Mouse (Mus musculus): ENCODE measurements at regions not wholly inside any gene's neighbourhood (a gene's known extent, or its start where the extent isn't known, plus 50 kb on each side); places are given as distances from the start of the nearest gene placed in this dataset.

GRCm38 (mm10) chr12:79999868-80000370 lies 112.9 kb downstream of the Zfp36l1 start:
- Histone ChIP-seq H3K27ac (ENCODE audit: insufficient read depth, low read depth, low read length) (no peak overlapping the region), H3K36me3 (ENCODE audit: control insufficient read depth, insufficient read depth, low read length) (no peaks in the 10 kb centered on the region), H3K27me3 (ENCODE audit: control insufficient read depth, insufficient read depth, low read length) (no peaks in the 10 kb centered on the region), H3K4me1 (ENCODE audit: control insufficient read depth, insufficient read depth, insufficient read length, low read length) (peaks cover 8% of the 10 kb centered on the region), H3K4me3 (ENCODE audit: low read depth, low read length) (no peak overlapping the region)
- TF ChIP-seq CTCF (IDR thresholded peaks at IDR 0.05; ENCODE audit: extremely low read depth, insufficient read length, insufficient replicate concordance, low read depth, low read length) = no peak
- TF ChIP-seq POLR2A (IDR thresholded peaks at IDR 0.05; ENCODE audit: low read depth, low read length) = no peak
- 94% methylated on average over 7 of the region's 7 CpGs for WGBS

GRCm38 (mm10) chr12:79998788-79999187 lies 114.0 kb downstream of the Zfp36l1 start:
- H3K27ac ChIP-seq (ENCODE audit: insufficient read depth, low read depth, low read length) = peak overlapping the region; percentile 4; the same call in 1 of the 2 replicates
- H3K36me3 ChIP-seq (ENCODE audit: control insufficient read depth, insufficient read depth, low read length) = no peaks in the 10 kb centered on the region
- TF ChIP-seq POLR2A (IDR thresholded peaks at IDR 0.05; ENCODE audit: low read depth, low read length) (no peak), CTCF (IDR thresholded peaks at IDR 0.05; ENCODE audit: extremely low read depth, insufficient read length, insufficient replicate concordance, low read depth, low read length) (no peak)
- H3K27me3 ChIP-seq (ENCODE audit: control insufficient read depth, insufficient read depth, low read length) = no peaks in the 10 kb centered on the region
- 83% methylated on average over 5 of the region's 5 CpGs for WGBS
- peaks cover 8% of the 10 kb centered on the region for H3K4me1 ChIP-seq (ENCODE audit: control insufficient read depth, insufficient read depth, insufficient read length, low read length)
- no peak overlapping the region for H3K4me3 ChIP-seq (ENCODE audit: low read depth, low read length)

- 65% methylated on average over 2 of the region's 2 CpGs for WGBS
- H3K27me3 ChIP-seq (ENCODE audit: control insufficient read depth, insufficient read depth, low read length) = no peaks in the 10 kb centered on the region
- H3K4me1 ChIP-seq (ENCODE audit: control insufficient read depth, insufficient read depth, insufficient read length, low read length) = peaks cover 8% of the 10 kb centered on the region
- H3K4me3 ChIP-seq (ENCODE audit: low read depth, low read length) = no peak overlapping the region
- no peak for TF ChIP-seq POLR2A (IDR thresholded peaks at IDR 0.05; ENCODE audit: low read depth, low read length)
- TF ChIP-seq CTCF (IDR thresholded peaks at IDR 0.05; ENCODE audit: extremely low read depth, insufficient read length, insufficient replicate concordance, low read depth, low read length) = no peak
- H3K27ac ChIP-seq (ENCODE audit: insufficient read depth, low read depth, low read length) = no peak overlapping the region
- H3K36me3 ChIP-seq (ENCODE audit: control insufficient read depth, insufficient read depth, low read length) = no peaks in the 10 kb centered on the region
Measured at GRCm38 (mm10) chr12:79998339-79998738, 114.5 kb downstream of the Zfp36l1 start.

- H3K27ac ChIP-seq (ENCODE audit: insufficient read depth, low read depth, low read length) = no peak overlapping the region
- WGBS = 84% methylated on average over 4 of the region's 4 CpGs
- no peaks in the 10 kb centered on the region for H3K27me3 ChIP-seq (ENCODE audit: control insufficient read depth, insufficient read depth, low read length)
- TF ChIP-seq POLR2A (IDR thresholded peaks at IDR 0.05; ENCODE audit: low read depth, low read length) (no peak), CTCF (IDR thresholded peaks at IDR 0.05; ENCODE audit: extremely low read depth, insufficient read length, insufficient replicate concordance, low read depth, low read length) (no peak)
- H3K4me1 ChIP-seq (ENCODE audit: control insufficient read depth, insufficient read depth, insufficient read length, low read length) = peaks cover 4% of the 10 kb centered on the region; the same call in 1 of the 2 replicates
- H3K36me3 ChIP-seq (ENCODE audit: control insufficient read depth, insufficient read depth, low read length) = no peaks in the 10 kb centered on the region
- no peak overlapping the region for H3K4me3 ChIP-seq (ENCODE audit: low read depth, low read length)
Measured at GRCm38 (mm10) chr12:79997201-79997600, 115.6 kb downstream of the Zfp36l1 start.

GRCm38 (mm10) chr12:79995521-79996094 lies 117.2 kb downstream of the Zfp36l1 start:
- Histone ChIP-seq H3K4me1 (ENCODE audit: control insufficient read depth, insufficient read depth, insufficient read length, low read length) (no peaks in the 10 kb centered on the region; the same call in 1 of the 2 replicates), H3K27me3 (ENCODE audit: control insufficient read depth, insufficient read depth, low read length) (no peaks in the 10 kb centered on the region), H3K4me3 (ENCODE audit: low read depth, low read length) (no peak overlapping the region), H3K36me3 (ENCODE audit: control insufficient read depth, insufficient read depth, low read length) (no peaks in the 10 kb centered on the region), H3K27ac (ENCODE audit: insufficient read depth, low read depth, low read length) (no peak overlapping the region)
- WGBS = 93% methylated on average over 4 of the region's 4 CpGs
- no peak for TF ChIP-seq POLR2A (IDR thresholded peaks at IDR 0.05; ENCODE audit: low read depth, low read length)
- TF ChIP-seq CTCF (IDR thresholded peaks at IDR 0.05; ENCODE audit: extremely low read depth, insufficient read length, insufficient replicate concordance, low read depth, low read length) = no peak

- no peak overlapping the region for H3K4me3 ChIP-seq (ENCODE audit: low read depth, low read length)
- 64% methylated on average over 5 of the region's 5 CpGs for WGBS
- no peak overlapping the region for H3K27ac ChIP-seq (ENCODE audit: insufficient read depth, low read depth, low read length)
- TF ChIP-seq CTCF (IDR thresholded peaks at IDR 0.05; ENCODE audit: extremely low read depth, insufficient read length, insufficient replicate concordance, low read depth, low read length) (no peak), POLR2A (IDR thresholded peaks at IDR 0.05; ENCODE audit: low read depth, low read length) (no peak)
- H3K36me3 ChIP-seq (ENCODE audit: control insufficient read depth, insufficient read depth, low read length) = no peaks in the 10 kb centered on the region
- no peaks in the 10 kb centered on the region; the same call in 1 of the 2 replicates for H3K4me1 ChIP-seq (ENCODE audit: control insufficient read depth, insufficient read depth, insufficient read length, low read length)
- no peaks in the 10 kb centered on the region for H3K27me3 ChIP-seq (ENCODE audit: control insufficient read depth, insufficient read depth, low read length)
Measured at GRCm38 (mm10) chr12:79993821-79994571, 118.8 kb downstream of the Zfp36l1 start.

GRCm38 (mm10) chr12:79991279-79991678 lies 121.5 kb downstream of the Zfp36l1 start:
- 86% methylated on average over 5 of the region's 5 CpGs for WGBS
- TF ChIP-seq POLR2A (IDR thresholded peaks at IDR 0.05; ENCODE audit: low read depth, low read length) (no peak), CTCF (IDR thresholded peaks at IDR 0.05; ENCODE audit: extremely low read depth, insufficient read length, insufficient replicate concordance, low read depth, low read length) (no peak)
- H3K27me3 ChIP-seq (ENCODE audit: control insufficient read depth, insufficient read depth, low read length) = no peaks in the 10 kb centered on the region
- H3K27ac ChIP-seq (ENCODE audit: insufficient read depth, low read depth, low read length) = no peak overlapping the region
- no peaks in the 10 kb centered on the region for H3K36me3 ChIP-seq (ENCODE audit: control insufficient read depth, insufficient read depth, low read length)
- H3K4me3 ChIP-seq (ENCODE audit: low read depth, low read length) = no peak overlapping the region
- H3K4me1 ChIP-seq (ENCODE audit: control insufficient read depth, insufficient read depth, insufficient read length, low read length) = no peaks in the 10 kb centered on the region; the same call in 1 of the 2 replicates

Data from small intestine, adult 2 months (tissue).